Mouse (Mus musculus) G1E (cell line): ENCODE measurements around the gene Alad.

ENCODE experiments used
- CTCF ChIP-seq: IDR thresholded peaks from 2 replicates; pipeline ENCODE4 v1.5.1; 2012; ENCODE audit warnings: low read depth, low read length, inconsistent platforms, mixed read lengths
- GATA1 ChIP-seq: IDR thresholded peaks from 2 replicates; pipeline ENCODE4 v1.6.1; 2012; ENCODE audit warnings: borderline replicate concordance, low read length, inconsistent platforms, mixed read lengths
- GATA2 ChIP-seq: IDR thresholded peaks from 2 replicates; pipeline ENCODE4 v1.6.1; 2012; ENCODE audit warnings: low read depth, low read length, inconsistent platforms, borderline replicate concordance
- TAL1 ChIP-seq: conservative IDR thresholded peaks from 2 replicates; pipeline ENCODE4 v1.6.1; 2012; ENCODE audit warnings: low read depth, low read length, inconsistent platforms, mixed read lengths

GRCm38 (mm10) chr4:62492682-62493081 lies 27.0 kb downstream of the Alad start:
- no peak for TF ChIP-seq CTCF
- TF ChIP-seq GATA2 = no peak
- no peak for TF ChIP-seq TAL1
- TF ChIP-seq GATA1 = no peak
